Mouse (Mus musculus): ENCODE results near the gene Psmg4.

GRCm38 (mm10) chr13:34132299-34132698 lies 30.5 kb upstream of the Psmg4 start:
- no peak for TF ChIP-seq CTCF (IDR thresholded peaks at IDR 0.05; ENCODE audit: insufficient read depth, low read length)
- TF ChIP-seq POLR2A (IDR thresholded peaks at IDR 0.05; ENCODE audit: borderline replicate concordance, extremely low read depth, low read depth, low read length): no peak
